8 mouse cellular contexts compared by ENCODE assay signal in the genomic region with DNA sequence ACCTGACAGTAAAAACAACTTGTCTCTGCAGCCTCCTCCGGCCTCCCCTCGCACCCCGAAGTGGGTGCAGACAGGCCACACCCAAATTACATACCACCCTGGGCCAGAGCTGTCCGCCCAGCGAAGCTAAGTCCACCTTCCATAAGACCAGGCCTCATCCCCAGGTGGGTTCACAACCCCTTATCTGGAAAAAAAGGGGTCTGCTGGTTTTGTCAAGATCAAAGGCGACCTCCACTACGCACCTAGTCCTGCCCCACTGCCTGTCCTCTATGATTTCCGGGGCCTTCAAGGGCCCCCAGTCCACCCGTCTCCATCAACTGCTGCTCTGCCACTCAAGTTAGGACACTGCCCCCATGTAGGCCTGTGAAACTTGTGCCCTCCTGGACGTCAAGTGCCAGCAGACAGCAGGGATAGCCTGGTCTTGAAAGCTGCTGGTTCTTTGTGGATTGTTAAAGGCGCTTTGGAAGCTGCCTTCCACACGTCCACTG. TPM values are rescaled to one million over a fixed set of nuclear protein-coding genes. Genes with fewer than 3 reads are reported as not detected.
DNase-seq lines count a peak whose midpoint lies in the region; ATAC-seq lines count a peak whose summit lies in the region.

No protein-coding gene starts in this region.

- H3K27me3 ChIP-seq in limb, embryonic 12.5 days = no peaks in the 10 kb centered on the region
- no peaks in the 10 kb centered on the region for H3K27me3 ChIP-seq in neural tube, embryonic 13.5 days

- 78% methylated on average over 12 of the region's 12 CpGs for WGBS in limb, embryonic 12.5 days
- 82% methylated on average over 12 of the region's 12 CpGs for WGBS in neural tube, embryonic 13.5 days

- peaks cover 82% of the 10 kb centered on the region for H3K4me1 ChIP-seq in limb, embryonic 12.5 days (replicated peaks)
- peaks cover 87% of the 10 kb centered on the region for H3K4me1 ChIP-seq in neural tube, embryonic 13.5 days (replicated peaks)

- DNase-seq in cerebellum, adult 8-10 months = peak; percentile 41
- DNase-seq in cerebellum, adult 18-20 months = no peak
- DNase-seq in 3134 (ENCODE audit: extremely low read depth, insufficient read length, low spot score) = peak; percentile 82
- no peak for DNase-seq in adrenal gland, adult 2 months
- DNase-seq in right cerebral cortex, postnatal 36 days (ENCODE audit: low spot score in 2 of 2) = no peak

- peak overlapping the region; percentile 58 for H3K9ac ChIP-seq in limb, embryonic 12.5 days (replicated peaks)
- H3K9ac ChIP-seq in neural tube, embryonic 13.5 days = peak overlapping the region; percentile 59

- peak overlapping the region; percentile 69 for H3K4me2 ChIP-seq in limb, embryonic 12.5 days
- H3K4me2 ChIP-seq in neural tube, embryonic 13.5 days = peak overlapping the region; percentile 62

- no peaks in the 10 kb centered on the region for H3K9me3 ChIP-seq in limb, embryonic 12.5 days
- H3K9me3 ChIP-seq in neural tube, embryonic 13.5 days = no peaks in the 10 kb centered on the region

- H3K36me3 ChIP-seq in limb, embryonic 12.5 days = no peaks in the 10 kb centered on the region
- no peaks in the 10 kb centered on the region for H3K36me3 ChIP-seq in neural tube, embryonic 13.5 days

- peak overlapping the region; percentile 98 for H3K27ac ChIP-seq in limb, embryonic 12.5 days
- peak overlapping the region; percentile 98 for H3K27ac ChIP-seq in neural tube, embryonic 13.5 days (replicated peaks)

- H3K4me3 ChIP-seq in limb, embryonic 12.5 days (replicated peaks) = peak overlapping the region; percentile 39
- peak overlapping the region; percentile 34 for H3K4me3 ChIP-seq in neural tube, embryonic 13.5 days

- ATAC-seq in erythroblast, adult 5-6 weeks (replicated peaks; ENCODE audit: low FRiP score, poor library complexity, severe bottlenecking) = peak; percentile 11
- no peak for ATAC-seq in limb, embryonic 12.5 days (ENCODE audit: insufficient number of reproducible peaks, insufficient read depth, low FRiP score, low TSS enrichment, low read depth)
- no peak for ATAC-seq in neural tube, embryonic 13.5 days (ENCODE audit: low read depth)

RNA-seq across cellular contexts. Expression of a gene that starts 30.2 kb away (rescaled TPM):
- total RNA-seq in erythroblast, adult 5-6 weeks (2015; ENCODE audit: low replicate concordance) = 5.4 and 6.0 TPM in 2 replicates
- total RNA-seq in erythroblast, adult 5-6 weeks (2017; ENCODE audit: low replicate concordance) = 4.2 and 6.8 TPM in 2 replicates
- polyA plus RNA-seq in limb, embryonic 12.5 days (2016; fragmentation: Nextera tagmentation; extraction: Ambion mirVana) = 37.2 and 41.4 TPM in 2 replicates
- polyA plus RNA-seq in neural tube, embryonic 13.5 days (2015; fragmentation: Nextera tagmentation; extraction: Ambion mirVana) = 21.1 and 23.3 TPM in 2 replicates
- 10 to 100 TPM; 41.2 to 51.4 TPM for total RNA-seq in adrenal gland, adult 2 months (2021)
- 27.8 and 36.4 TPM in 2 replicates for polyA plus RNA-seq in adrenal gland, adult 2 months (2012; rRNA removed)

RNA-seq across cellular contexts. Expression of a gene that starts 32.7 kb away (rescaled TPM):
- 14.0 and 14.6 TPM in 2 replicates for total RNA-seq in erythroblast, adult 5-6 weeks (2015; ENCODE audit: low replicate concordance)
- 10.0 and 11.3 TPM in 2 replicates for total RNA-seq in erythroblast, adult 5-6 weeks (2017; ENCODE audit: low replicate concordance)
- polyA plus RNA-seq in limb, embryonic 12.5 days (2016; fragmentation: Nextera tagmentation; extraction: Ambion mirVana) = 1.2 and 2.1 TPM in 2 replicates
- polyA plus RNA-seq in neural tube, embryonic 13.5 days (2015; fragmentation: Nextera tagmentation; extraction: Ambion mirVana) = 1.6 and 2.3 TPM in 2 replicates
- total RNA-seq in adrenal gland, adult 2 months (2021) = 10 to 100 TPM; 15.5 to 36.2 TPM
- 42.4 and 44.6 TPM in 2 replicates for polyA plus RNA-seq in adrenal gland, adult 2 months (2012; rRNA removed)

RNA-seq across cellular contexts. Expression of a gene that starts 49.1 kb away (rescaled TPM):
- total RNA-seq in erythroblast, adult 5-6 weeks (2015; ENCODE audit: low replicate concordance) = 0.38 and 1.0 TPM in 2 replicates
- 3.1 and 6.1 TPM in 2 replicates for total RNA-seq in erythroblast, adult 5-6 weeks (2017; ENCODE audit: low replicate concordance)
- polyA plus RNA-seq in limb, embryonic 12.5 days (2016; fragmentation: Nextera tagmentation; extraction: Ambion mirVana) = 5.5 and 6.6 TPM in 2 replicates
- 11.1 and 11.4 TPM in 2 replicates for polyA plus RNA-seq in neural tube, embryonic 13.5 days (2015; fragmentation: Nextera tagmentation; extraction: Ambion mirVana)
- total RNA-seq in adrenal gland, adult 2 months (2021) = 1 to 10 TPM; 1.0 to 1.1 TPM
- polyA plus RNA-seq in adrenal gland, adult 2 months (2012; rRNA removed) = 0.48 and 0.53 TPM in 2 replicates

Comparison
In these comparisons a context has a peak if more than half of its experiments do, and no peak if none do; other contexts are left out.
1. DNase-seq: peak in cerebellum, adult 8-10 months (single experiment) and 3134 (single experiment); none in cerebellum, adult 18-20 months (0 of 2), adrenal gland, adult 2 months (single experiment) and right cerebral cortex, postnatal 36 days (0 of 2).
2. RNA of a gene that starts 32.7 kb away (polyA plus RNA-seq): 42.4 to 44.6 TPM in adrenal gland, adult 2 months; 1.6 to 2.3 TPM in neural tube, embryonic 13.5 days and 1.2 to 2.1 TPM in limb, embryonic 12.5 days; every median in the first group is over 10 times any median in the second.